Mouse (Mus musculus): ENCODE results near the gene D5Ertd579e. TPM values are rescaled to one million over a fixed set of nuclear protein-coding genes. Genes with fewer than 3 reads are reported as not detected.

D5Ertd579e gene
- 20.0 and 27.1 TPM in 2 replicates for total RNA-seq (2015)
- total RNA-seq (2017): 35.9 and 36.0 TPM in 2 replicates

GRCm38 (mm10) chr5:36695461-36696231, at the start of gene D5Ertd579e:
Gene D5Ertd579e, minus strand, starts transcription at chr5:36696024.
- ATAC-seq (ENCODE audit: poor library complexity, severe bottlenecking): peak; percentile 92

GRCm38 (mm10) chr5:36742126-36742848, 46.5 kb upstream of the D5Ertd579e start:
- peak; percentile 81 for ATAC-seq (ENCODE audit: poor library complexity, severe bottlenecking)

- ATAC-seq (ENCODE audit: poor library complexity, severe bottlenecking): no peak
Measured at GRCm38 (mm10) chr5:36739829-36740228, 44.0 kb upstream of the D5Ertd579e start.

- no peak for ATAC-seq (ENCODE audit: poor library complexity, severe bottlenecking)
Measured at GRCm38 (mm10) chr5:36738799-36739615, 43.2 kb upstream of the D5Ertd579e start.

GRCm38 (mm10) chr5:36737765-36738164, 41.9 kb upstream of the D5Ertd579e start:
- ATAC-seq (ENCODE audit: poor library complexity, severe bottlenecking): no peak

- peak; percentile 64 for ATAC-seq (ENCODE audit: poor library complexity, severe bottlenecking)
Measured at GRCm38 (mm10) chr5:36736009-36736408, 40.2 kb upstream of the D5Ertd579e start.

- no peak for ATAC-seq (ENCODE audit: poor library complexity, severe bottlenecking)
Measured at GRCm38 (mm10) chr5:36735106-36735505, 39.3 kb upstream of the D5Ertd579e start.

- no peak for ATAC-seq (ENCODE audit: poor library complexity, severe bottlenecking)
Measured at GRCm38 (mm10) chr5:36733405-36733804, 37.6 kb upstream of the D5Ertd579e start.

- no peak for ATAC-seq (ENCODE audit: poor library complexity, severe bottlenecking)
Measured at GRCm38 (mm10) chr5:36731901-36732652, 36.3 kb upstream of the D5Ertd579e start.

- ATAC-seq (ENCODE audit: poor library complexity, severe bottlenecking): peak; percentile 81
Measured at GRCm38 (mm10) chr5:36730689-36731088, 34.9 kb upstream of the D5Ertd579e start.

GRCm38 (mm10) chr5:36729923-36730322, 34.1 kb upstream of the D5Ertd579e start:
- no peak for ATAC-seq (ENCODE audit: poor library complexity, severe bottlenecking)

- ATAC-seq (ENCODE audit: poor library complexity, severe bottlenecking): no peak
Measured at GRCm38 (mm10) chr5:36729086-36729473, 33.3 kb upstream of the D5Ertd579e start.

GRCm38 (mm10) chr5:36728403-36729085, 32.7 kb upstream of the D5Ertd579e start:
- no peak for ATAC-seq (ENCODE audit: poor library complexity, severe bottlenecking)

- no peak for ATAC-seq (ENCODE audit: poor library complexity, severe bottlenecking)
Measured at GRCm38 (mm10) chr5:36727776-36728175, 32.0 kb upstream of the D5Ertd579e start.

- no peak for ATAC-seq (ENCODE audit: poor library complexity, severe bottlenecking)
Measured at GRCm38 (mm10) chr5:36727136-36727535, 31.3 kb upstream of the D5Ertd579e start.

GRCm38 (mm10) chr5:36726387-36726801, 30.6 kb upstream of the D5Ertd579e start:
- peak; percentile 70 for ATAC-seq (ENCODE audit: poor library complexity, severe bottlenecking)

- no peak for ATAC-seq (ENCODE audit: poor library complexity, severe bottlenecking)
Measured at GRCm38 (mm10) chr5:36725861-36726260, 30.0 kb upstream of the D5Ertd579e start.

- no peak for ATAC-seq (ENCODE audit: poor library complexity, severe bottlenecking)
Measured at GRCm38 (mm10) chr5:36724274-36724673, 28.4 kb upstream of the D5Ertd579e start.

GRCm38 (mm10) chr5:36723356-36723755, 27.5 kb upstream of the D5Ertd579e start:
- no peak for ATAC-seq (ENCODE audit: poor library complexity, severe bottlenecking)

- ATAC-seq (ENCODE audit: poor library complexity, severe bottlenecking): no peak
Measured at GRCm38 (mm10) chr5:36722415-36722856, 26.6 kb upstream of the D5Ertd579e start.

All from megakaryocyte, adult 5-6 weeks (primary cell).